In the genomic region with DNA sequence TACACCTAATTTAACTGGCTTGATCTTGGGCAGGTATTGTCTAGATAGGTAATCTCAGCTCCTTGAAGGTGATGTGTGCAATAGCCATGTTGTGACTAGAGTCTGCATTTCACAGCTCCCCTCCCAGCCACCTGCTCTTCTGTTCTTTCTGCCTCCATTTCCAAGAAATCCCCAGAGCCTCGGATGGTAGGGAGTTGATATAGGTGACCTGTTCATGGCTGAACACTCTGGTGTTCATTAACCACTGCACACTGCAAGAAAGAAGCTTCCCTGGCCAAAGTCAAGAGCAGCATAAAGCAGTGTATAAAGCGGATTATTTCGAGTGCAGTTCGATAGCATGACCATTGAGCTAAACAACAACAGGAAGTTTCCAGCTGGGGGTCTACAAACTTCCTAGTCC, we compare ENCODE assay signal across 21 mouse cellular contexts. TPM values are rescaled to one million over a fixed set of nuclear protein-coding genes. Genes with fewer than 3 reads are reported as not detected.
DNase-seq lines count a peak whose midpoint lies in the region; ATAC-seq and TF ChIP-seq lines count a peak whose summit lies in the region.
"Had no signal": no experiment of that assay in that cellular context is flagged by ENCODE, and none has a peak within 500 bp of the region (broad histone marks: within the 10 kb centered on the region; RNA-seq: fewer than 3 reads in every experiment).

No protein-coding gene starts in this region.

- H3K9me3 ChIP-seq in embryonic facial prominence, embryonic 15.5 days (replicated peaks), result no peaks in the 10 kb centered on the region
- H3K9me3 ChIP-seq in embryonic facial prominence, embryonic 10.5 days, result no peaks in the 10 kb centered on the region
- H3K9me3 ChIP-seq in midbrain, embryonic 13.5 days, result no peaks in the 10 kb centered on the region
- H3K9me3 ChIP-seq: G1E had no signal

- no peak overlapping the region for H3K4me2 ChIP-seq in embryonic facial prominence, embryonic 15.5 days (replicated peaks)
- no peak overlapping the region for H3K4me2 ChIP-seq in midbrain, embryonic 13.5 days (replicated peaks)

- peaks cover 65% of the 10 kb centered on the region for H3K36me3 ChIP-seq in embryonic facial prominence, embryonic 15.5 days
- peaks cover 98% of the 10 kb centered on the region for H3K36me3 ChIP-seq in embryonic facial prominence, embryonic 10.5 days (replicated peaks)
- H3K36me3 ChIP-seq in kidney, adult 2 months (ENCODE audit: control insufficient read depth, insufficient read depth, low read length), result peaks cover 30% of the 10 kb centered on the region
- H3K36me3 ChIP-seq in midbrain, embryonic 13.5 days, result peaks cover 65% of the 10 kb centered on the region

- no peaks in the 10 kb centered on the region for H3K27me3 ChIP-seq in embryonic facial prominence, embryonic 15.5 days
- H3K27me3 ChIP-seq in embryonic facial prominence, embryonic 10.5 days (replicated peaks; ENCODE audit: low read depth, poor library complexity, severe bottlenecking), result no peaks in the 10 kb centered on the region
- H3K27me3 ChIP-seq in kidney, adult 2 months (replicated peaks; ENCODE audit: control insufficient read depth, insufficient read depth, low read length), result no peaks in the 10 kb centered on the region
- H3K27me3 ChIP-seq in midbrain, embryonic 13.5 days, result no peaks in the 10 kb centered on the region
- H3K27me3 ChIP-seq: CH12.LX, Patski had no signal

- no peak overlapping the region for H3K4me3 ChIP-seq in embryonic facial prominence, embryonic 15.5 days (replicated peaks)
- no peak overlapping the region for H3K4me3 ChIP-seq in embryonic facial prominence, embryonic 10.5 days
- H3K4me3 ChIP-seq in kidney, adult 2 months (ENCODE audit: insufficient read depth, low read depth, low read length), result no peak overlapping the region
- no peak overlapping the region for H3K4me3 ChIP-seq in midbrain, embryonic 13.5 days (replicated peaks)

- no peak overlapping the region for H3K27ac ChIP-seq in embryonic facial prominence, embryonic 15.5 days (replicated peaks)
- no peak overlapping the region for H3K27ac ChIP-seq in embryonic facial prominence, embryonic 10.5 days (replicated peaks)
- H3K27ac ChIP-seq in kidney, adult 2 months (ENCODE audit: insufficient read depth, low read depth, low read length), result no peak overlapping the region
- H3K27ac ChIP-seq in midbrain, embryonic 13.5 days, result no peak overlapping the region

- DNase-seq in embryonic facial prominence, embryonic 10.5 days (ENCODE audit: low spot score), result no peak
- DNase-seq in kidney, adult 2 months, result peak; percentile 65
- DNase-seq in kidney, adult 11 months, result no peak
- DNase-seq in yolk sac, embryonic 10.5 days (ENCODE audit: low spot score), result peak; percentile 55
- DNase-seq: adrenal gland, adult 2 months; adrenal gland, adult 8-10 months; adrenal gland, postnatal 10 days; adrenal gland, postnatal 14 days; adrenal gland, postnatal 25 days; adrenal gland, postnatal 36 days; B cell, adult 2 months; cerebellum, adult 11 months; cerebellum, adult 11-12 months; cerebellum, adult 18-20 months had no signal

- no peak for TF ChIP-seq POLR2A in kidney, adult 2 months (IDR thresholded peaks at IDR 0.05; ENCODE audit: low read depth, low read length)

- WGBS in embryonic facial prominence, embryonic 15.5 days, result 91% methylated on average over 4 of the region's 4 CpGs
- 95% methylated on average over 4 of the region's 4 CpGs for WGBS in embryonic facial prominence, embryonic 10.5 days
- 54% methylated on average over 4 of the region's 4 CpGs for WGBS in kidney, adult 2 months
- 96% methylated on average over 4 of the region's 4 CpGs for WGBS in midbrain, embryonic 13.5 days

- no peak overlapping the region for H3K9ac ChIP-seq in embryonic facial prominence, embryonic 15.5 days
- no peak overlapping the region for H3K9ac ChIP-seq in midbrain, embryonic 13.5 days (replicated peaks)

- no peaks in the 10 kb centered on the region for H3K4me1 ChIP-seq in embryonic facial prominence, embryonic 15.5 days
- H3K4me1 ChIP-seq in embryonic facial prominence, embryonic 10.5 days, result no peaks in the 10 kb centered on the region
- H3K4me1 ChIP-seq in kidney, adult 2 months (ENCODE audit: control insufficient read depth, insufficient read depth, low read length), result peaks cover 7% of the 10 kb centered on the region
- H3K4me1 ChIP-seq in midbrain, embryonic 13.5 days (replicated peaks), result no peaks in the 10 kb centered on the region

- no peak for TF ChIP-seq CTCF in kidney, adult 2 months (conservative IDR thresholded peaks at IDR 0.05; ENCODE audit: insufficient read depth, insufficient read length, low read depth, low read length)

- ATAC-seq in embryonic facial prominence, embryonic 15.5 days (ENCODE audit: insufficient number of reproducible peaks, low FRiP score, low TSS enrichment, low read depth), result 0 out of 2 replicates have a peak, but pooled peaks have one; percentile 43
- ATAC-seq in midbrain, embryonic 13.5 days, result no peak
- ATAC-seq: activated CD4-positive, CD25-positive, alpha-beta regulatory T cell, adult 4 months; CD4-positive, CD25-positive, alpha-beta regulatory T cell, adult 4 months; Patski had no signal

RNA-seq across cellular contexts. Expression of gene Odr4, which starts 25.5 kb away (rescaled TPM):
- polyA plus RNA-seq in embryonic facial prominence, embryonic 15.5 days (2015; fragmentation: Nextera tagmentation; extraction: Ambion mirVana), result 38.6 and 41.6 TPM in 2 replicates
- polyA plus RNA-seq in embryonic facial prominence, embryonic 10.5 days (2016; fragmentation: Nextera tagmentation; extraction: Ambion mirVana), result 25.1 and 31.5 TPM in 2 replicates
- 7.7 and 11.2 TPM in 2 replicates for polyA plus RNA-seq in kidney, adult 2 months (2012; rRNA removed)
- 39.8 and 46.9 TPM in 2 replicates for polyA plus RNA-seq in midbrain, embryonic 13.5 days (2015; fragmentation: Nextera tagmentation; extraction: Ambion mirVana)

RNA-seq across cellular contexts. Expression of gene Tpr, which starts 25.8 kb away (rescaled TPM):
- polyA plus RNA-seq in embryonic facial prominence, embryonic 15.5 days (2015; fragmentation: Nextera tagmentation; extraction: Ambion mirVana), result 157 and 166 TPM in 2 replicates
- 181 and 186 TPM in 2 replicates for polyA plus RNA-seq in embryonic facial prominence, embryonic 10.5 days (2016; fragmentation: Nextera tagmentation; extraction: Ambion mirVana)
- polyA plus RNA-seq in kidney, adult 2 months (2012; rRNA removed), result 44.6 and 50.3 TPM in 2 replicates
- polyA plus RNA-seq in midbrain, embryonic 13.5 days (2015; fragmentation: Nextera tagmentation; extraction: Ambion mirVana), result 153 and 154 TPM in 2 replicates

RNA-seq across cellular contexts. Expression of gene Prg4, which starts 47.5 kb away (rescaled TPM):
- polyA plus RNA-seq in embryonic facial prominence, embryonic 15.5 days (2015; fragmentation: Nextera tagmentation; extraction: Ambion mirVana), result 0.54 and 0.63 TPM in 2 replicates
- 0.28 and 0.50 TPM in 2 replicates for polyA plus RNA-seq in embryonic facial prominence, embryonic 10.5 days (2016; fragmentation: Nextera tagmentation; extraction: Ambion mirVana)
- 0.11 and 0.44 TPM in 2 replicates for polyA plus RNA-seq in kidney, adult 2 months (2012; rRNA removed)
- polyA plus RNA-seq in midbrain, embryonic 13.5 days (2015; fragmentation: Nextera tagmentation; extraction: Ambion mirVana), result 0.36 and 0.92 TPM in 2 replicates
- polyA plus RNA-seq: G1E had no signal

Comparison
In these comparisons a context has a peak if more than half of its experiments do, and no peak if none do; other contexts are left out.
1. DNase-seq: peak in kidney, adult 2 months (single experiment) and yolk sac, embryonic 10.5 days (single experiment); none in embryonic facial prominence, embryonic 10.5 days (single experiment) and kidney, adult 11 months (single experiment).